Mouse (Mus musculus): ENCODE results near the gene C1qtnf4.

DNA sequence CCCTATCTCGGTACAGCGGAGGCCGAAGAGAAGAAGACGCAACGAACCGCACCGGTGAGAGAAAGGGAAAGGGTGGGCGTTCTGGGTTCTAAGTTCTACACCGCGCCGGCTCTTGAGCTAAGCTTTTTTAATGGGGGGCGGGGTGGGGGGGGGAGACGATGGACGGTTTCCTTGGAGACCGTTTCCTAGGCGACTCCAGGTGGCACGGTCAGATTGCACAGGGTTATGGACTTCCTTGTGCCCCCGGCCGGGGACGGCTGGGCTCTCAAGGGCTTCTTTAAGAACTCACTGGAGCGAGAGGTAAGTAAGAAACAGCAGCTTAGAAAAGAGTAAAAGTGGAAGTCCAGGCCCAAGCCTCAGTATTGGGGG, 19.2 kb downstream of the C1qtnf4 start:
- TF ChIP-seq CTCF (IDR thresholded peaks at IDR 0.05; ENCODE audit: control insufficient read depth, insufficient read depth, insufficient replicate concordance, low read depth, low read length): no peak
- no peak for TF ChIP-seq POLR2A (IDR thresholded peaks at IDR 0.05; ENCODE audit: control insufficient read depth, low read depth, low read length)

Data from testis, adult 2 months (tissue).